Mouse (Mus musculus) small intestine, adult 2 months (tissue): ENCODE results near the gene Angptl1. TPM values are rescaled to one million over a fixed set of nuclear protein-coding genes. Genes with fewer than 3 reads are reported as not detected.

ENCODE experiments used
- H3K27ac ChIP-seq: fragments of 200-500 bp; 2 replicates; pipeline ENCODE4 v1.5.1; 2012; ENCODE audit warnings: low read depth, low read length, control low read depth, inconsistent platforms; ENCODE audit not compliant: insufficient read depth
- H3K27me3 ChIP-seq: fragments of 200-500 bp; 2 replicates; pipeline ENCODE4 v1.6.1; 2012; ENCODE audit warnings: mild to moderate bottlenecking, moderate library complexity, low read length, inconsistent platforms; ENCODE audit not compliant: control insufficient read depth, insufficient read depth
- H3K36me3 ChIP-seq: fragments of 200-500 bp; 2 replicates; pipeline ENCODE4 v1.6.1; 2012; ENCODE audit warnings: mild to moderate bottlenecking, low read length, control low read depth, inconsistent platforms; ENCODE audit not compliant: control insufficient read depth, insufficient read depth
- H3K4me1 ChIP-seq: fragments of 200-500 bp; 2 replicates; pipeline ENCODE4 v1.6.1; 2012; ENCODE audit warnings: low read length, inconsistent platforms, mixed read lengths; ENCODE audit not compliant: control insufficient read depth, insufficient read depth, insufficient read length
- H3K4me3 ChIP-seq: fragments of 200-500 bp; 2 replicates; pipeline ENCODE4 v1.5.1; 2012; ENCODE audit warnings: low read depth, mild to moderate bottlenecking, control low read depth, inconsistent platforms, low read length, moderate library complexity
- CTCF ChIP-seq: fragments of 200-500 bp; IDR thresholded peaks from 2 replicates; pipeline ENCODE4 v1.5.1; 2012; ENCODE audit warnings: low read depth, mild to moderate bottlenecking, control low read depth, inconsistent platforms, low read length, moderate library complexity, mixed read lengths; ENCODE audit not compliant: insufficient replicate concordance, insufficient read length; ENCODE audit errors: extremely low read depth
- POLR2A ChIP-seq: fragments of 200-500 bp; IDR thresholded peaks from 2 replicates; pipeline ENCODE4 v1.6.1; 2012; ENCODE audit warnings: low read depth, mild to moderate bottlenecking, control low read depth, inconsistent platforms, low read length, moderate library complexity
- WGBS: fragments of 180-500 bp; shearing (Covaris S2); methylation state at CpG from one replicate; pipeline ENCODE4 v1.1.7; 2018; 5-methylcytosine and 5-hydroxymethylcytosine counted together
- polyA plus RNA-seq: library from polyadenylated mRNA; depleted of rRNA; stranded (reverse); fragments of >200 nt; gene quantifications from 2 replicates; pipeline ENCODE4 v1.2.3, GENCODE M21; 2012

Gene Angptl1
- polyA plus RNA-seq, 1 experiment = 3.0 TPM

DNA sequence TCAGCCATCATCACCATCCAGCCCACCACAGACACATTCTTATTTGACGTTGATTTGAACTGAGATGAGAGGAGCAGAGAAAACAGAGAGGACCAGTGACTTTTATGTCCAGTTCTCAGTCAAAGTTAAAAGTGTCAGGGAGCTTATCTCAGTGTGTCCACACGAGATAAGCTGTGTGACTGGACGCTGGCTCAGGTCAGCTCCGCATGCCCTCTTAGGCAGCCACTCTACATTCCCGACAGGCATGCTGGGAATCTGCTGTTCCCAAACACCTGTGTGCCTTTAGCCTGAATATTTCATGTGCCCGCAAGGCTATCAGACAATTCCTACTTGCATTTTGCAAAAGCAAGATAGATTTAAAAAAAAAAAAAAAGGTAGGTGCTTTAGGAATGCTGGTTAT, 24.9 kb upstream of the Angptl1 start:
- no peak overlapping the region for H3K4me3 ChIP-seq
- peaks cover 20% of the 10 kb centered on the region for H3K36me3 ChIP-seq
- TF ChIP-seq CTCF (no peak), POLR2A (no peak)
- H3K4me1 ChIP-seq = peaks cover under 1% of the 10 kb centered on the region; the same call in 1 of the 2 replicates
- no peaks in the 10 kb centered on the region for H3K27me3 ChIP-seq
- H3K27ac ChIP-seq = no peak overlapping the region
- 82% methylated on average over 6 of the region's 6 CpGs for WGBS

DNA sequence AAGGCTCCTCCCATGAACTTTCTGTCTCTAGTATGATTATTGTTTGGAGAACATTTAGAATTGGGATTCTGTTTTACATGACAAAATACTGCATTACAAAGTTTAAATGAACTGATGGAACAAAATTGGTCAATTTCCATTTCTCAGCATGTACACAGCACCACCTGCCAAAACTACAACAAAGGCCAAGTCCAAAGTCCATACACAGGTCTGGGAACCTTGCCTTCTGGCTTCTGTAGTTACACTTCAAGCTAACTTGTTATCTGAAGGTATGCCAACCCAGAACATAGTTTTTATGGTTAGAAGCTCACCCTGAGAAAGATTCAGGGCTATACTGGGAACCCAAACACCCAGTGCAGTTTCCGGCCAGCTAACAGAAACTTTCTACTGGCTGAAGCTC, 19.1 kb upstream of the Angptl1 start:
- Histone ChIP-seq H3K27me3 (no peaks in the 10 kb centered on the region), H3K4me1 (peaks cover 2% of the 10 kb centered on the region; the same call in 1 of the 2 replicates), H3K27ac (peak overlapping the region; percentile 26; the same call in 1 of the 2 replicates), H3K36me3 (peaks cover 24% of the 10 kb centered on the region), H3K4me3 (no peak overlapping the region)
- TF ChIP-seq POLR2A = no peak
- 33% methylated on average over 1 of the region's 1 CpGs for WGBS

DNA sequence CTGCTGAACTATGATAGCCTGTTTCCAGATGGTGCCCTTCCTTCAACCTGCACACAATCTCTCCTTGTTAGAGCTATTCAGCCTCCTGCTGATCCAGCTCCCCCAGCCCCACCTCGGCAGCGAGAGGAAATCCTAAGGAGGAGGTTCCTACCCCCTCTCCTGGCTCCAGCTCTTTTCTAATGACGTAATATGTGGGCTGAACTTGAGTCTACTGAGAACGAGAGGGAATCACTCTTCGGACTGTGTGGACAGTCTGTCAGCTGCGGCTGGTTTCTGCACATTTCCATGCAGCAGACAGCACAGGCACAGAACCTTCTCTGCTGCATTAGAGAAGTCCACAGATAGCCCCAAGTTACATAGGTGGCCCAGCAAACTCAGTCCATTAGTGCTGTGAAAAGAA, 333 bp downstream of the Angptl1 start:
- TF ChIP-seq POLR2A (no peak), CTCF (no peak)
- Histone ChIP-seq H3K27me3 (no peaks in the 10 kb centered on the region), H3K36me3 (peaks cover 3% of the 10 kb centered on the region; the same call in 1 of the 2 replicates), H3K27ac (peak overlapping the region; percentile 55; the same call in 1 of the 2 replicates), H3K4me3 (peak overlapping the region; percentile 38), H3K4me1 (0 out of 2 replicates have a peak, but pooled peaks cover 2% of the 10 kb centered on the region)
- 8% methylated on average over 6 of the region's 6 CpGs for WGBS

DNA sequence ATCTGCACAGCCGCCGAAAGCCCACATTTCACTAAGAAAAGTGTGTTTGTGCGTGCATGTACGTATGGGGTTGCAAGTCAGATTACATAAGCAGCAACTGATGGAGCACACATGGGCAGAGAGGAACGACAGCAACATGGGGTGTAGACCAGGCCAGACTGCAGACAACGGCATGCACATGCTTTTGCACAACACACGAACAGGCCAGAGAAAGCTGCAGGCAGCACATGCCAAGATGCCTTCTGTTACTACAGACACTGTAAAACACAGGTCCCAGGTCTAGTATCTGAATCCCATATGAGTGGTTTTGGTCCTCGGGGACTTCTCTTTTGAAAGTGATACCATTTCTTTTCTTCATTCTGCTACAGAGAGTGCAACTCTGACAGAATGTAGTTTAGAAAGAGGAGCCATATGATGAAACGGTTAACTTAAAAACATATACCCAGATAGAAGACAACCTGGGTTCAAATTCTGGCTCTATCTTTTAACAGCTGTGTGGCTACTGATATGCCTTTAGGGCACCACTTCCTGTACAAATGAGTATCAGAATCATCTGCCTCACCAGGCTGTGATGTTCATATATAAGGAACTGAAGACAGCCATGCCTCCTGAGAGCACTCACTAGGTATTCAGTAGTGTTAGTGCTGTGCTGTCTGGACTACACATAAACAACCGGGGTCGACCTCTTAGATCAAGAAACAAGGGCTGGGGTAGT, 3.4 kb downstream of the Angptl1 start:
- Histone ChIP-seq H3K4me3 (no peak overlapping the region), H3K4me1 (0 out of 2 replicates have a peak, but pooled peaks cover 2% of the 10 kb centered on the region), H3K36me3 (peaks cover 5% of the 10 kb centered on the region; the same call in 1 of the 2 replicates), H3K27me3 (no peaks in the 10 kb centered on the region), H3K27ac (no peak overlapping the region)
- no peak for TF ChIP-seq CTCF
- TF ChIP-seq POLR2A = no peak
- WGBS = 76% methylated on average over 11 of the region's 11 CpGs

DNA sequence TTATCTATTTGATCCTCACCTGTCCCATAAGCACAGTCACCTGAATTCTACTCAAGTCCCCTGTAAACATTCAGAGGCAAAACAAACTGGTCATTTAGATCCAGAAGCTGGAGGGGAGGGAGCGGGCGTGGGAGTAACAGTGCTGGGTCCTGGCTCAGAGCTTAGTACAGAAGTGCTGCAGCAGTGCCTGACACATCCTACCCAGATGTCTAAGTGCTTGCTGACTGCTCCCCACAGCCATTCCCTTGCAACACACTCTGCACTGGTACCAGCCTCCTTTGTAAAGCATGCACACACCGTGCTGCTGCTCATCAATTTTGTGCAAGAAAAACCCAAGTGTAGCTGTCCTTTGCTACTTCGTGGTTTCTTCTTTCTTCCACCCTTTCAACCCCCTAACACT, 8.7 kb downstream of the Angptl1 start:
- Histone ChIP-seq H3K4me1 (no peaks in the 10 kb centered on the region), H3K27ac (no peak overlapping the region), H3K36me3 (peaks cover 4% of the 10 kb centered on the region; the same call in 1 of the 2 replicates), H3K4me3 (no peak overlapping the region), H3K27me3 (no peaks in the 10 kb centered on the region)
- 70% methylated on average over 4 of the region's 4 CpGs for WGBS
- TF ChIP-seq CTCF (no peak), POLR2A (no peak)

DNA sequence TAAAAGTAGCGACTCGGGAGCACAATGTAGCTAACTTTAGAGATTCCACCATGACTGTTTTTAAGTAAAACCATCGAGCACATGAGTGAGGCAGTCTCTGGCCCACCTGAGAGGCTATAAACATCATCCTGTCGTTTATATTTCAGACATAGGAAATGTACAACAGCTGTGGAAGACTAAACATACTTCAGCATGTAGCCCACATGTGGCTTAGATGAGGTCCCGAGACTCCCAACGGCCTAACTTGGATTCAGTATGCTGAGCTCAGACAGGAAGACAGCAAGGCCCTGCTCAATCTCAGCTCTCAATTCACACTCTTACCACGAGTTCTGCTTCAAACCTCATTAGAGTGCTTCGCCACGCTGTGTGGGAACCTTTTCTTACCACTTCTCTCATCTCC, 14.0 kb downstream of the Angptl1 start:
- 73% methylated on average over 9 of the region's 9 CpGs for WGBS
- no peak overlapping the region for H3K27ac ChIP-seq
- peaks cover 2% of the 10 kb centered on the region; the same call in 1 of the 2 replicates for H3K36me3 ChIP-seq

DNA sequence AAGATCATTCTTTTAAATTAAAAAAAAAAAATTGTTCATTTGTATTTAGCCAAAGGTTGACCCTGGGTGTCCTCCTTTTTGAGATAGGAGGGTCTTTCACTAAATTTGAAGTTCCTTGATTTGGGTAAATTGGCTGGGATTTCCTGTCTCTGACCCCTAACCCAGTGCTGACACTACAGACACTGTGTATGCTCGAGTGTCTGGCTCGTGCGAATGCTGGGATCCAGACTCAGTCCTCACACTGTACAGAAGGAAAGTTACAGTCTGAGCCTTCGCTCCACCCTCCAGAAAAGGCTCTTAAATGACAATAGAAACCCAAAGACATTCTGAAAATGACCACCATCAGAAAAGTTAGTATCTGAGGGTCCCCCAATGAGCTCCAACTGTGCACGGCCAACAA, 14.5 kb downstream of the Angptl1 start:
- H3K27ac ChIP-seq = no peak overlapping the region
- H3K36me3 ChIP-seq = peaks cover 2% of the 10 kb centered on the region; the same call in 1 of the 2 replicates
- no peaks in the 10 kb centered on the region for H3K4me1 ChIP-seq
- H3K4me3 ChIP-seq = no peak overlapping the region
- no peak for TF ChIP-seq CTCF
- 88% methylated on average over 5 of the region's 5 CpGs for WGBS
- no peaks in the 10 kb centered on the region for H3K27me3 ChIP-seq

More for the DNA sequence above, 14.0 kb downstream of the Angptl1 start:
- Histone ChIP-seq H3K4me3 (no peak overlapping the region), H3K27me3 (no peaks in the 10 kb centered on the region), H3K4me1 (no peaks in the 10 kb centered on the region)
- no peak for TF ChIP-seq CTCF
- TF ChIP-seq POLR2A = no peak
